Mouse (Mus musculus) thymus, adult 2 months (tissue): ENCODE measurements at regions not wholly inside any gene's neighbourhood (a gene's known extent, or its start where the extent isn't known, plus 50 kb on each side); places are given as distances from the start of the nearest gene placed in this dataset.

Experiments used
- DNase-seq: peaks from one replicate; pipeline ENCODE4 v3.0.0; 2021
- H3K27ac ChIP-seq: fragments of 200-500 bp; 2 replicates; pipeline ENCODE4 v1.5.1; 2012; ENCODE audit warnings: low read length, control low read depth; ENCODE audit not compliant: control insufficient read depth, insufficient read depth
- H3K27me3 ChIP-seq: fragments of 200-500 bp; 2 replicates; pipeline ENCODE4 v1.6.1; 2012; ENCODE audit warnings: mild to moderate bottlenecking, low read length, moderate library complexity, mixed read lengths; ENCODE audit not compliant: control insufficient read depth, insufficient read depth
- H3K36me3 ChIP-seq: fragments of 200-500 bp; 2 replicates; pipeline ENCODE4 v1.6.1; 2012; ENCODE audit warnings: mild to moderate bottlenecking, low read length, moderate library complexity; ENCODE audit not compliant: control insufficient read depth, insufficient read depth
- H3K4me1 ChIP-seq: fragments of 200-500 bp; replicated peaks from 2 replicates; pipeline ENCODE4 v1.6.1; 2012; ENCODE audit warnings: low read length; ENCODE audit not compliant: control insufficient read depth, insufficient read depth
- H3K4me3 ChIP-seq: fragments of 200-500 bp; 2 replicates; pipeline ENCODE4 v1.5.1; 2012; ENCODE audit warnings: mild to moderate bottlenecking, low read length, control low read depth, moderate library complexity; ENCODE audit not compliant: control insufficient read depth, insufficient read depth
- CTCF ChIP-seq: fragments of 200-500 bp; IDR thresholded peaks from 2 replicates; pipeline ENCODE4 v1.5.1; 2012; ENCODE audit warnings: mild to moderate bottlenecking, control low read depth, low read length, moderate library complexity, borderline replicate concordance; ENCODE audit not compliant: control insufficient read depth, poor library complexity, insufficient read depth; ENCODE audit errors: extremely low read depth
- POLR2A ChIP-seq: fragments of 200-500 bp; IDR thresholded peaks from 2 replicates; pipeline ENCODE4 v1.6.1; 2012; ENCODE audit warnings: mild to moderate bottlenecking, low read length, control low read depth, moderate library complexity; ENCODE audit not compliant: control insufficient read depth, poor library complexity, insufficient read depth; ENCODE audit errors: extremely low read depth
- WGBS: fragments of 180-500 bp; shearing (Covaris S2); methylation state at CpG from one replicate; pipeline ENCODE4 v1.1.7; 2018; 5-methylcytosine and 5-hydroxymethylcytosine counted together

GRCm38 (mm10) chr12:113401578-113402113 is 87.7 kb upstream of the Adam6b start:
- Histone ChIP-seq H3K27me3 (no peaks in the 10 kb centered on the region), H3K4me1 (no peaks in the 10 kb centered on the region), H3K27ac (no peak overlapping the region), H3K4me3 (no peak overlapping the region), H3K36me3 (no peaks in the 10 kb centered on the region)
- DNase-seq: no peak
- no peak for TF ChIP-seq CTCF
- TF ChIP-seq POLR2A: no peak

- DNase-seq: no peak
- Histone ChIP-seq H3K27me3 (no peaks in the 10 kb centered on the region), H3K27ac (no peak overlapping the region), H3K4me3 (no peak overlapping the region), H3K36me3 (no peaks in the 10 kb centered on the region), H3K4me1 (no peaks in the 10 kb centered on the region)
- 12% methylated on average over 2 of the region's 2 CpGs for WGBS
- no peak for TF ChIP-seq POLR2A
- TF ChIP-seq CTCF: no peak
Observed at GRCm38 (mm10) chr12:113402823-113403222, 86.5 kb upstream of the Adam6b start.

GRCm38 (mm10) chr12:113411113-113411512 is 78.2 kb upstream of the Adam6b start:
- TF ChIP-seq CTCF: no peak
- no peak for TF ChIP-seq POLR2A
- Histone ChIP-seq H3K4me3 (no peak overlapping the region), H3K4me1 (peaks cover 10% of the 10 kb centered on the region), H3K27me3 (no peaks in the 10 kb centered on the region), H3K36me3 (no peaks in the 10 kb centered on the region), H3K27ac (peak overlapping the region; percentile 16; the same call in 1 of the 2 replicates)
- 91% methylated on average over 5 of the region's 5 CpGs for WGBS
- no peak for DNase-seq

GRCm38 (mm10) chr12:113413996-113414395 is 75.3 kb upstream of the Adam6b start:
- WGBS: 94% methylated on average over 1 of the region's 1 CpGs
- Histone ChIP-seq H3K36me3 (peaks cover 1% of the 10 kb centered on the region; the same call in 1 of the 2 replicates), H3K4me3 (no peak overlapping the region), H3K4me1 (peaks cover 10% of the 10 kb centered on the region), H3K27me3 (no peaks in the 10 kb centered on the region), H3K27ac (no peak overlapping the region)
- TF ChIP-seq CTCF (no peak), POLR2A (no peak)
- DNase-seq: no peak

- no peak overlapping the region for H3K4me3 ChIP-seq
- WGBS: 83% methylated on average over 1 of the region's 1 CpGs
- TF ChIP-seq CTCF: no peak
- TF ChIP-seq POLR2A: no peak
- H3K36me3 ChIP-seq: peaks cover 36% of the 10 kb centered on the region
- peaks cover 9% of the 10 kb centered on the region for H3K4me1 ChIP-seq
- H3K27me3 ChIP-seq: no peaks in the 10 kb centered on the region
- H3K27ac ChIP-seq: no peak overlapping the region
- no peak for DNase-seq
Observed at GRCm38 (mm10) chr12:113417521-113417920, 71.8 kb upstream of the Adam6b start.

GRCm38 (mm10) chr12:113418731-113419402 is 70.4 kb upstream of the Adam6b start:
- DNase-seq: no peak

GRCm38 (mm10) chr12:113420721-113421305 is 68.5 kb upstream of the Adam6b start:
- no peaks in the 10 kb centered on the region for H3K27me3 ChIP-seq
- H3K36me3 ChIP-seq: peaks cover 38% of the 10 kb centered on the region
- no peak for DNase-seq
- H3K4me1 ChIP-seq: peaks cover 24% of the 10 kb centered on the region
- TF ChIP-seq CTCF (no peak), POLR2A (no peak)
- 92% methylated on average over 9 of the region's 9 CpGs for WGBS
- no peak overlapping the region for H3K27ac ChIP-seq
- no peak overlapping the region for H3K4me3 ChIP-seq

More at GRCm38 (mm10) chr12:113418731-113419402, 70.4 kb upstream of the Adam6b start:
- H3K4me1 ChIP-seq: peaks cover 22% of the 10 kb centered on the region
- WGBS: 95% methylated on average over 5 of the region's 5 CpGs
- peaks cover 38% of the 10 kb centered on the region for H3K36me3 ChIP-seq
- H3K4me3 ChIP-seq: no peak overlapping the region
- TF ChIP-seq POLR2A (no peak), CTCF (no peak)
- H3K27ac ChIP-seq: no peak overlapping the region
- no peaks in the 10 kb centered on the region for H3K27me3 ChIP-seq
